Mouse (Mus musculus) Patski (cell line): Measurements from ENCODE around the gene Zic5. TPM values are rescaled to one million over a fixed set of nuclear protein-coding genes. Genes with fewer than 3 reads are reported as not detected.

ENCODE experiments used
- ATAC-seq: fragments of 100-300 bp; one replicate; pipeline ENCODE4 v1.8.0; 2021
- CTCF ChIA-PET: fragments of 350-600 bp; sonication (Branson Sonifier 250); formaldehyde crosslinking; loops from one replicate; lab custom pipeline; 2022; ENCODE audit warnings: inconsistent platforms; lab: Charles Lee
- POLR2A ChIA-PET: fragments of 350-600 bp; sonication (Branson Sonifier 250); formaldehyde crosslinking; loops from one replicate; lab custom pipeline; 2022; ENCODE audit warnings: antibody characterized with exemption, inconsistent platforms; lab: Charles Lee
- DNase-seq: peaks from one replicate; pipeline ENCODE4 v3.0.0-alpha.2; 2011; ENCODE audit warnings: low read depth, low spot score
- H3K27me3 ChIP-seq: fragments of 371-371 bp; one replicate; pipeline ENCODE4 v1.5.1; 2021
- CTCF ChIP-seq: fragments of 100-300 bp; IDR thresholded peaks from one replicate; pipeline ENCODE4 v1.5.1; 2021
- in situ Hi-C: fragments of 300-500 bp; cut with MboI; formaldehyde crosslinking; loops from 3 replicates; pipeline ENCODE4 v1.11.1; 2018; ENCODE audit warnings: low pct_unique_long_range_greater_than_20kb, mixed read lengths
- polyA plus RNA-seq: library from polyadenylated mRNA; unstranded; gene quantifications from one replicate; pipeline ENCODE4 v1.2.3, GENCODE M21; 2021

Gene Zic5
- 15.1 TPM for polyA plus RNA-seq

DNA sequence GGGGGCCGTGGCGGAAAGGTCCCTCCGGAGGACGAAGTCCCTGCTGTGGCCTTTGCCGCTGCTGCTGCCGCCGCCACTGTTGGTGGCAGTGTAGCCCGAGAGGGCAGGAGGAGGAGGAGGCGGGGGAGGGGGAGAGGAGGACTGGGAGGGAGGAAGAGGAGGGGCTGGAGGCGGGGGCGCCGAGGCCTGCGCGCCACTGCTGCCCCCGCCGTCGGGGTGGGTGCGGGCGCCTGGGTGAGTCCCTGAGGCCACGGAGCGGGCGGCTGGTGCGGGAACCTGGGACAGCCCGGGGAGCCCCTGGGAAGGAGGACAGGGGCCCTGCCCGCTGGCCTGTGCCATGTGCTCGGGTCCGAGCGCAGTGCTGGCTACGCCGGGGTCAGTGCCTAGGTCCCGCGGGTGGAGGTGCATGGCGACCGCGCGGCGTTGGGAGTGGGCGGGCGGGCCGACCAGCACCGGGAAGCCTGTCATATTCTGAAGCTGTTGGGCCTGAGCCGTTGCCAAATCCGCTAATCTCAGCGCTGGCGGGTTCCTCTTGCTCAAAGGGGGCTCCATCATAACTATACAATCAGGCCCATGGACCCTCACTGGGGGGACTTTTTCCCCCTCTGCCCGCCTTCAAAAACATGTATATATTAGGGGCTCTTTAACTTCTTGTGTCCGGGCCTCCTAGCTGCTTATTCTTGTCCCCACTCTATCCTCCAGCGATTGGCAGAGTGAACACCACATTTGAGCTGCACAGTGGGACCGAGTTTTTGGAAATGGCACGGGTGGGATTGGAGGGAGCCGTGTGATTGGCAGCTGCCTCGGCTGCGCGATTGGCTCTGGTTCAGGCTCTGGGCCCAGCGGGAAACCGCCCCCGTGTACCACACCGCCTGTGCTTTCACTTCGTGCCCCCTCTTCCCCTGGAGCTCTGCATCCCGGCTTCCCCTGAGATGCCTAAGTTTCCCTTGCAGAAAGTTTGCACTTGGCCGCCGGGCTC, at the start of gene Zic5:
Gene Zic5, minus strand, starts transcription at position 915 of the 979 bp plus-strand sequence.
- ATAC-seq (peak; percentile 10), DNase-seq (no peak)
- in situ Hi-C loops, result loop anchor here (5.0 to 25.0 kb wide), 2 partner anchors 88 to 228 kb away; no protein-coding TSS in a partner anchor
- ChIA-PET POLR2A (interaction anchor here (0.6 to 2.6 kb wide), 4 partner anchors 10 to 241 kb away, joined by 3 to 17 read pairs (median 5); partner anchors contain the start of gene Zic2), CTCF (interaction anchor here (1.4 kb wide), 1 partner anchor 11 kb away, joined by 3 read pairs; no protein-coding TSS in a partner anchor)
- no peaks in the 10 kb centered on the region for H3K27me3 ChIP-seq
- no peak for TF ChIP-seq CTCF

DNA sequence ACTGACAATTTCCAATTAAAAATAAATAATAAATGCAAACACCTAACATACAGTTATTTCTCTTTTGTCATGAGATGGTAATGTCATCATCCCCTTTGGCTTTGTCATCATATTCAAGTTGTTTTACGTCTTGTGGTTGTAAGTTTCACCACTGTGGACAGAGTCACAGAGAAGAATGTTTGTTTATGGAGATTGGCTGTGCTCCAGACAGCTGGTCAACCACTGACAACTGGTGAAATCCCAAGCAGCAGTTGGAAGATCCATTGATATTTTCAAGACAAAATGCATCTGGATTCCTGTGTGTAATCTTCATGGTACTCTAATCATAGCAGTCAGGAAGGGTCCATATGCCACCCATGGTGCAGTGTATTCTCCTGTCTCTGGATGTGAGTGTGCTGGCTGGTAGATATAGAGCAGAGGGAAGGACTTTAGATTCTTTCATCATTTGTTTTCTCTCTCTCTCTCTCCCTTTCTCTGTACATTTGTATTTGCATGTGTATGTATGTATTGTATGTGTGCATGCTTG, 48.1 kb upstream of the Zic5 start:
- ATAC-seq (peak; percentile 47), DNase-seq (no peak)
- no peaks in the 10 kb centered on the region for H3K27me3 ChIP-seq
- ChIA-PET CTCF (no interaction called here), POLR2A (no interaction called here)
- TF ChIP-seq CTCF, result no peak
- in situ Hi-C loops, result loop anchor here (10.0 kb wide), 1 partner anchor 351 kb away; no protein-coding TSS in a partner anchor

- CTCF ChIA-PET, result no interaction called here
- ATAC-seq (no peak), DNase-seq (no peak)
- in situ Hi-C loops, result loop anchor here (10.0 kb wide), 1 partner anchor 353 kb away; no protein-coding TSS in a partner anchor
- POLR2A ChIA-PET, result no interaction called here
- no peak for TF ChIP-seq CTCF
- no peaks in the 10 kb centered on the region for H3K27me3 ChIP-seq
Observed at GRCm38 (mm10) chr14:122511519-122511918, 46.0 kb upstream of the Zic5 start.

DNA sequence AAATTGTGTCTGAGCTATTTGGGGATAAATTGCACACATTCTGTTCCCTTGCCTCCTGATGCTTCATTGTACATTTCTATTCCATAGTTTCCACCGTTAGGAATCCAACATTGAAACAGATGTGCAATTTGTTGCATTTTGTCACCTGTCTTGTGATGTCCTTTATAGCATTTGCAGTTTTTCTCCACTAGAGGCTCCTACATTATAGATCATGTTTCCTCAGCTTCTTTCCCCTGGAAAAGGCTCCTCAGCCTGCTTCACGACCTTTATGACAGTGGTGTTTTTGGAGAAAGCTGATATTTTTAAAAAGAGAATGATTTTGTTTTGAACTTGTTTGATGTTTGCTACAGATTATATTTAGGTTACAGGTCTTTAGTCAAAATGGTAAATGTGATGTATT, 43.6 kb upstream of the Zic5 start:
- ChIA-PET CTCF (interaction anchor here (1.3 to 2.6 kb wide), 5 partner anchors 11 to 395 kb away, joined by 3 to 10 read pairs (median 4); no protein-coding TSS in a partner anchor), POLR2A (no interaction called here)
- ATAC-seq (no peak), DNase-seq (no peak)
- peak; percentile 48 for TF ChIP-seq CTCF
- H3K27me3 ChIP-seq, result no peaks in the 10 kb centered on the region
- in situ Hi-C loops, result no loop called here

- POLR2A ChIA-PET, result no interaction called here
- CTCF ChIA-PET, result interaction anchor here (1.3 kb wide), 1 partner anchor 12 kb away, joined by 5 read pairs; no protein-coding TSS in a partner anchor
- ATAC-seq (no peak), DNase-seq (no peak)
- in situ Hi-C loops, result no loop called here
- peaks cover 4% of the 10 kb centered on the region for H3K27me3 ChIP-seq
- TF ChIP-seq CTCF, result no peak
Observed at GRCm38 (mm10) chr14:122492015-122492414, 26.5 kb upstream of the Zic5 start.

- no peak for ATAC-seq
- peaks cover 4% of the 10 kb centered on the region for H3K27me3 ChIP-seq
- ChIA-PET POLR2A (no interaction called here), CTCF (no interaction called here)
- no peak for TF ChIP-seq CTCF
- in situ Hi-C loops, result no loop called here
- DNase-seq, result no peak
Observed at GRCm38 (mm10) chr14:122491521-122491920, 26.0 kb upstream of the Zic5 start.

DNA sequence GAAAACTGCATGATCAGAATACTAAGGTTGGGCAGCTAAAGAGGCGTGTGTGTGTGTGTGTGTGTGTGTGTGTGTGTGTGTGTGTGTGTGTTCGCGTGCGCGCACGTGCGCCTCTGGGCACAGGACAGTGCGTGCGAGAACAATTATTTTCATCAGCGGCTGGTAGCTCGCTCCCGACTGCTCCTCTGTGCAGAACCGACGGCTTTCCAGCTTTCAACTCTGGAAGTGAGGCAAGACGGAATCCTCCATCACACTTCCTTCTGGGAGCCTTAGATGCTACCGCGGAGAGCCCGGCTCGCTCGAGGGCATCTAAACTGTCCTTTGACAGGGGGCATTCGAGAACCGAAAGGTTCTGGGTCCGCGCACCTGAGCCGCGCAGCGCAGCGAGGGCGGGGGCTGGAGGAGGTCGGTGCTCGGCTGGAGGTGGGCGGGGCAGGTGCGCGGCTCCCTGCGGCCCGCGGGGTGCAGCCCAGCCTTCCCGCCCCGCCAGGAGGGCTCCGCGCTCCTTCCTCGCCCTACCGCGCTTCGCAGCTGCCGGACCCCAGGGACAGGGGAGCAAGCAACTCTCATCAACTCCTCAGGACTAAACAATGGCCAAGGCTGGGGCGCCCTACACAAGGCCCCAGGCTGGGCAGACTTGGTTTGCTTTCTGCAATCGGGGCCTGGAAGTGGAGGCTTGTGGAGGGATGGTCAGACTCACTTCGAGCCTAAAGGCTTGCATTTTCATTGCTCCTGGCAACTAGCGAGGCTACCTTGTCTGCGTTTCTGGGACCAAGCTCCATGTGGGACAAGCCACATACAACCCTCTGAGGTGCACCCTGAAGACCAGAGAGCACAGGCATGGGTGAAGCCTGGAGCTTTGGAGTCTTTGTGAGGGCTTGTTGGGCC, 25.2 kb upstream of the Zic5 start, which contains the start of gene Gm10837:
Gene Gm10837, plus strand, starts transcription at position 146 of the 888 bp plus-strand sequence.
- TF ChIP-seq CTCF, result no peak
- in situ Hi-C loops, result no loop called here
- POLR2A ChIA-PET, result interaction anchor here (1.1 kb wide), 1 partner anchor 43 kb away, joined by 3 read pairs; no protein-coding TSS in a partner anchor
- peaks cover 4% of the 10 kb centered on the region for H3K27me3 ChIP-seq
- DNase-seq, result no peak
- CTCF ChIA-PET, result interaction anchor here (1.2 kb wide), 1 partner anchor 10 kb away, joined by 3 read pairs; no protein-coding TSS in a partner anchor
- ATAC-seq, result no peak

DNA sequence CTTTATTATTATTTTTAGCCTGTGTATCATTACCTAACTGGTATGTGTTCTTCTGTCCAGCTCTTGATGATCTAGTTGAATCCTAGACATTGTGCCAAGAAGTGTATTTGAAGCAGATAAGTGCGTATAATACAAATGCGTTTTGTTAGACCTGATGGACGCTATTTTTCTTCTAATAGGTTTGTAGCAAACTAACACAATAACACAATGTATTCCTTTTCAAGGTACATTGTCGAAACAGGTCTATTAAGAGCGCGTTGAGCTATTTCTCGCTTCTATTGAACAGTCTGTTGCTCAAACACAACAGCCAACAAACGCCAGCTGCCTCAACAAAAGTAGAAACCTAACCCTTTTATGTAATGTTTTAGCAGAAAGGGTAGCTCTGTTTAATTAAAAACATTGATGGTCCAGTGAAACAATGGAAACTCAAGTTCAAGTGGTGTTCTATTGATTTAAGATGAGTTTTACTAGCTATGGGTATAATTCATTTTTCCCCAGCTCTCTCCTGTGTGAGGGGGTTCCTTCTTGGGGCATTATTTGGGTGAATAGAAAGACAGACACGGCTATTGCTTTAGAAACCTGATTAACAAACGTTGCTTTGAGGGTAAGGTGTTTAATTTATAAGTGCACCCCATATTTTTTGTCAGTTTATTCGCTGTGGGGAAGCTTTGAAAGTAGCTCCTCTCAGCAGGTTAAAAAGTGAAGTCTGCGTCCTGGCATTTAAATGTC, 24.4 kb upstream of the Zic5 start:
- no peak for ATAC-seq
- in situ Hi-C loops, result no loop called here
- no peak for TF ChIP-seq CTCF
- CTCF ChIA-PET, result interaction anchor here (1.2 kb wide), 1 partner anchor 10 kb away, joined by 3 read pairs; no protein-coding TSS in a partner anchor
- peaks cover 4% of the 10 kb centered on the region for H3K27me3 ChIP-seq
- DNase-seq, result no peak
- POLR2A ChIA-PET, result interaction anchor here (1.1 kb wide), 1 partner anchor 44 kb away, joined by 3 read pairs; no protein-coding TSS in a partner anchor

GRCm38 (mm10) chr14:122489041-122489440, 23.6 kb upstream of the Zic5 start:
- H3K27me3 ChIP-seq, result peaks cover 4% of the 10 kb centered on the region
- ATAC-seq (no peak), DNase-seq (no peak)
- CTCF ChIA-PET, result interaction anchor here (0.9 to 1.2 kb wide), 2 partner anchors 9 to 57 kb away, joined by 3 read pairs; no protein-coding TSS in a partner anchor
- POLR2A ChIA-PET, result interaction anchor here (0.8 kb wide), 1 partner anchor 11 kb away, joined by 3 read pairs; no protein-coding TSS in a partner anchor
- TF ChIP-seq CTCF, result no peak
- in situ Hi-C loops, result no loop called here
